Mouse (Mus musculus): ENCODE data around the gene Txndc17.
"Not testable (repeated sequence)": the region's sequence is repeated elsewhere in the genome, so short reads cannot be mapped to it uniquely, and the experiment has no call there.

The Txndc17 gene

GRCm38 (mm10) chr11:72207204-72207833 lies at the start of gene Txndc17, which contains the start of gene 4933427D14Rik:
Txndc17 (plus strand) TSS chr11:72207547.
4933427D14Rik (minus strand) TSS chr11:72207459.
- DNase-seq (ENCODE audit: low spot score): peak; percentile 91

DNA sequence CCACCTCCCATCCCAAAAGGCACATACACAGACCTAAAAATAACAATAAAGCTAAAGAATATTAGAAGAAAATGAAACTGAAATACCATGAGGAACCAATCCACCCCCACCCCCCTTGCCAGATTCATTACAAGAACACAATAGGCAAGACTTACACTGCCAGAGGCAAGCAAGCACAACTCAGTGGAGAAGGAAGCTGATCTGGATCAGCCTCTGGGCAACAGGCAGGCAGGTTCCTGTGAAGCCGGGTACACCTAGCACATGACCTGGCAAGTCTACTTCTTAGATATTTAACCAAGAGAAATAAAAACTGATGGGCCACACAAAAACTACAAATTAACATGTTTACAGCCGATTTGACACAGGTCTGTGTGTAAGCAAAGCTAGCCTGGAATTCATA lies 44.1 kb upstream of the Txndc17 start:
- DNase-seq (ENCODE audit: low spot score): no peak

DNA sequence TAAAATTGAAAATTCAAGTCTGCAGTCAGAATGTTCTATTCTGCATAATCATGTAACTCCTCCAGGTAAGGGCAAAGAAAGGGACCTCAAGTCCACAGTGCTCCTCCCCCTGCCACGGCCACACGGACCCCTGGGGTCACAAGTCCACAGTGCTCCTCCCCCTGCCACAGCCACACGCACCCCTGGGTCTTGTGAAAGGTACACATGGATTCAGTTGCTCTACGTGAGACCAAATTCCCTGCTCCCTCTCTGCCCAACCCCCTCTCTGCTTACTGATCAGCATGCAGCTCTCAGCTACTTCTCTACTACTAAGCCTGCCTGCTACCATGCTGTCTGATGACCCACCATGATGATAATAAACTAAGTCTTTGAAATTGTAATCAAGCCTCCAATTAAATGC lies 37.5 kb upstream of the Txndc17 start:
- no peak for DNase-seq (ENCODE audit: low spot score)

DNA sequence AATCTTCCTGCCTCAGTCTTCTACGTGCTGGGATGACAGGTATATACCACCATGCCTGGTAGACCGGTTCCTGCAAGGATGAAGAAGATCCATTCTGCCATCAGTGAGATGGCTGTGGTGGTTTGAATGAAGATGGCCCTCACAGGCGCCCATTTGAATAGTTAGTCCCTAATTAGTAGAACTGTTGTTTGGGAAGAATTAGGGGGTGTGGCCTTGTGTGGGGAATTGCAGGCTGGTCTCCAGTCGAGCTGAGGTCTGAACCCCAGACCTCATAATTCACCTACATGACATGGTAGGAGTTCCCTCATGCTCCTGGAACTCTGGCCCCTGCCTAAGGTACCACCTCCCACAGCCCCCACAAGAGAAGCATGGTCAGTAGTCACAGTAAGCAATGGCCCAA lies 35.4 kb upstream of the Txndc17 start:
- DNase-seq (ENCODE audit: low spot score): not testable (repeated sequence)

GRCm38 (mm10) chr11:72173506-72173905 lies 33.8 kb upstream of the Txndc17 start:
- DNase-seq (ENCODE audit: low spot score): no peak

- DNase-seq (ENCODE audit: low spot score): no peak
Observed at GRCm38 (mm10) chr11:72174721-72175120, 32.6 kb upstream of the Txndc17 start.

DNA sequence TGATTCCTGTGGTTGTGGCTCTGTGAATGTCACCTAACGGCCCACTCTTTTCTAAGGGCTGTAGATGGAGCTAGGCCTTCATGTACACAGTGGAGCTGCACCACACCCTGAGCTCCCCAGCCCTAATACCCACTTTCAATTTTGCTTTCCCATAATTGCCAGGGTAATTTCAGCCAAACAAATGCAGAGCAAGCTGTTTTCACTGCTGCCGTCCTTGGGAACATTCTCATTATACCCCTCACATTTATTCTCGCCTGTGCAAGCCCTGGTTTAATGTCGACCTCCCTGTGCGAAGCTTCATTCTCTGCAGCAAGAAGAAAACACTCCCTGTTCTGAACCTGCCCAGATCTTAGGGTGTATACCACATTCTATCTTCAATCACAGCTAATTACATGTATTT lies 31.4 kb upstream of the Txndc17 start:
- no peak for DNase-seq (ENCODE audit: low spot score)

GRCm38 (mm10) chr11:72176553-72176952 lies 30.8 kb upstream of the Txndc17 start:
- DNase-seq (ENCODE audit: low spot score): peak; percentile 52

- DNase-seq (ENCODE audit: low spot score): no peak
Observed at GRCm38 (mm10) chr11:72180556-72180955, 26.8 kb upstream of the Txndc17 start.

DNA sequence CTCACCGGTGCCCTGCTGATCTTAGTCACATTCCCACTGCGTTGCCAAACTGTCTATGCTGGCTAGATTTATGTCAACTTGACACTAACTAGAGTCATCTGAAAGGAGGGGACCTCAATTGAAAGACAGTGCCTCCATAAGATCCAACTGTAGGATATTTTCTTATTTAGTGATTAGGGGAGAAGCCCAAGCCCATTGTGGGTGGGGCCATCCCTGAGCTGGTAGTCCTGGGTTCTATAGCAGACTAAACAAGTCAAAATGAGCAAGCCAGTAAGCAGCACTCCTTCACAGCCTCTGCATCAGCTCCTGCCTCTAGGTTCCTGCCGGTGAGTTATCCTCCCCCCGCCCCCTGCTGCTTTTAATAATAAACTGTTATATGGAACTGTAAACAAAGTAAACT lies 26.2 kb upstream of the Txndc17 start:
- DNase-seq (ENCODE audit: low spot score): no peak

- DNase-seq (ENCODE audit: low spot score): no peak
Observed at GRCm38 (mm10) chr11:72184252-72184651, 23.1 kb upstream of the Txndc17 start.

- DNase-seq (ENCODE audit: low spot score): no peak
Observed at GRCm38 (mm10) chr11:72190857-72191256, 16.5 kb upstream of the Txndc17 start.

- no peak for DNase-seq (ENCODE audit: low spot score)
Observed at GRCm38 (mm10) chr11:72194259-72194658, 13.1 kb upstream of the Txndc17 start.

DNA sequence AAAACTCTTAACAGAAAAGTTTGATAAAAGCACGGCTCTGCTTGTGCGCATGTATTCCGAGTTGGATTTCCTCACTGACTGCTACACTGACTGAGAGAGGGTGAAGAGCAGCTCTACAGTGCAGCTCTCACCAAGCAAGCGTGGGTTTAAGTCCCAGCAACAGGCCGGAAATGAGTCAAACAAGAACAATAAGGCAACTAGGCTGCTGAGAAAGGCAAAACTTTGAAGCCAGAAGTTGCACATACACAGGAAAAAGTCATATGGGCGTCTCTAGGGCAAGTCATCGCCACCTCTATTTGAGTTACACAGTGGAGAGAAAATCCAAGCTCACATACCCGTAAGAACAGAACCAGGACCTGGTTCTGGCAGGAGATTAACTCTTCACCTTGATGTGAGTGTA lies 10.8 kb upstream of the Txndc17 start:
- DNase-seq (ENCODE audit: low spot score): no peak

DNA sequence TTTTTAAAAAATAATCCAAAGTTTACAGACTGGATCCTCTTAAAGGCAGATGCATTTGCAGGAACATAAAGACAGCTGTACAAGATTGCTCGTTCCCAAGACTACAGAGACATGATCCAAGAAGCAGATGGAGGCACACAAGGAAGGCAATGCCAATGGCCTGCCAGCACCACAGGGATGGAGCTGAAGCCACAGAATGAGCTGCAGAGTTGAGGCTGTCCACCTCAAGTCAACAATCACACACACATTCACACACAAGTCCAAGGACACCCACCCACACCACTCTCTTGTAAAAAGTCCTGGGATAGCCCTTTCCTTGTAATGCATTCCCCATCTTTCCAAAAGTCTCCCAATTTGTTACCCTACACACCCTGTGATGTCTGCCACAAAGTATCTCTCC lies 3.9 kb upstream of the Txndc17 start:
- DNase-seq (ENCODE audit: low spot score): no peak

GRCm38 (mm10) chr11:72205256-72205655 lies 2.1 kb upstream of the Txndc17 start:
- no peak for DNase-seq (ENCODE audit: low spot score)

- DNase-seq (ENCODE audit: low spot score): peak; percentile 53
Observed at GRCm38 (mm10) chr11:72206341-72207203, 775 bp upstream of the Txndc17 start, which contains the start of gene Gm43951. Gm43951 (minus strand) TSS chr11:72206840.

DNA sequence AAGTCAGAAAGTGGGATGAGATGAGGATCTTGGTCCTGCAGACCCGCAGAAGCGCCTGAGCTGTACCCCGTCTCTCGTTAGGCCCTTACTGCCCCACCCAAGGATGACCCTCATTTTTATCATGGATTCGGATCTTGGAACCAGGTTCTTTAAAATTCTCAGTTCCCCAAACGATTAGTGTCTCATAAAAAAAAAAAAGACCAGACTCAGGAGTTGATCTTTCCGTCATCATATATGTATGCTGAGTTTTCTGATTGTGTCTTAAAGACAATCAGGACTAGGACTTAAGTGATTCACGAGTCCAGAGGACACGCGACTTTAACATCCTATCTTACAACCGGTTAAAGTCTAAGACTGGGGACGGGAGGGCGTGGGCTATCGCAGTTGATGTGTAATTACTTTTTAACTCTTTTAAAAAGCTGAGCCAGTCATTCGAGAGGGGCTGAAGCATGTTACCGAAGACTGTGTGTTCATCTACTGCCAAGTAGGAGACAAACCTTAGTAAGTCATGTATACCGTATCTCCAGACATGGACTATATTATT lies 559 bp downstream of the Txndc17 start:
- no peak for DNase-seq (ENCODE audit: low spot score)

DNA sequence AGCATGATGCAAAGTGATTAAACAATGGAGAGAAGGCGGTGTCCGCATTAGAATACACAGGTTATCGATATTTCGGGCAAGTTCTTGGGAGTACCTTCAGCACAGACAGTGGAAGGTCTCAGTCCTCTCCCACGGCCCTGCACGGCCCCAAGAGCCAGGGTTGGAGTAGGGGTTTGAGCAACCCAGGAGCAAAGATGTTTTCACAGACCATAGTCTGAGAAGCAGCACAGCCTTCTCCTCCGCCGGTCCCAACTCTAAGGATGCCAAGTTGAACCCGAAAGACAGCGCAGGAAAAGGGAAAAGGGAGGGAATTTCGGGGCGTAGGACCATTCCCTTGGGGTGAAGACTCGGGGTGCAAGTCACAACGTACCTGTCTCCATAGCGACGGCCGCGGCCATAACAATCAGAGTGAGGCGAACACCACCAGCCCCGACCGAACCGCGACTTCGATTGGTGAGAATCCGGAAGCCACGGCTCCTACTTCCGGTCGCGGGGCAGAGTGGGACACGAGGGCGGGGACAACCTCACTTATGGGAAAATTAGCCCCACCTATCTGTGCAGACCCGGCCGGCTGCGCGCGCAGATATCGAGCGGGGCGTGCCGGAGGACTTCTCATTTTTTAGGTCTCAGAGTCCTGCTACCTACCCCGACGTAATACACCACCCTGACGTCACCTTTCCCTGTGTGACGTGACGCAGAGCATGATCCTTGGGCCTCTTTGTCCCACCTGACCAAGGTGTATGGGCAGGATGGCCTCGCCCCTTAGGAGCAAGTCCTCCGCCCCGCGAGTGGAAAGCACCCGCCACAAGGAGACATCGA lies 7.5 kb downstream of the Txndc17 start:
- DNase-seq (ENCODE audit: low spot score): peak; percentile 98

DNA sequence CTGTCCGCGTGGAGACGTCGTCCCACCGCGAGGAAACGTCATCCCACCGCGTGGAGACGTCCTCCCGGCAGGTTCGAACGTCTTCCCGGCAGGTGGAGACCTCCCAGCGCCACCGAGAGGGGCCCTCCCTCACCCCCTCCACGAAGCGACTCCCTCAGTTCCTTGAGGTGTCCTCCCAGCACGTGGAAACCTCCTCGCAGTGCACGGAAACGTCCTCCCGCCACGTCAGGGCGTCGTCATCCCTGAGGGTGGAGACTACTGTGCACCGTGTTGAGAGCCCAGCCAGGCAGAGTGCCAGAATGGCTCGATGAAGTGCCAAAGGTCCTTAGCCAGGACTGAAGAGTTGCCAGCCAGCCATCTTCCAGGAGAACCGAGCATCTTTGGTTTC lies 8.1 kb downstream of the Txndc17 start, which contains the start of gene Med31:
Gene Med31, minus strand, starts transcription at position 183 of the 388 bp plus-strand sequence.
- peak; percentile 63 for DNase-seq (ENCODE audit: low spot score)

DNA sequence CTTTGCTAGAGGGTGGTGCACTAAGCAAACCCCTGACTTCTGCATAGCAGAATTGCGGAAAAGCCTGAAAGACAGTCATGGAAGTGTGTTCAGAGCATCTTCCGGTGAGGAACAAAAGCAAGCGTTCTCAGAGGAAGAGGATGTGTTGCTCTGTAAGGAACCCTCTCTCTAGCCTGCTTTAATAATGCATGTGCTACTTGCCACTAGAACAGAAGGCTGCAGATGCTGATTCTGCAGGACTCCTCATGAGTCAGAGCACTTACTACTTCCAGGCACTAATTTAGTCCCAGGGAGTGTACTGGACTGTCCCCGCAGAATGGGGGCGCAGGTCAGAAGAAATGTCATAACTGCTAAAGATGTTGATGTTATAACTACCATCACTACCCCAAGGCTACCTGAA lies 9.8 kb downstream of the Txndc17 start:
- no peak for DNase-seq (ENCODE audit: low spot score)

DNA sequence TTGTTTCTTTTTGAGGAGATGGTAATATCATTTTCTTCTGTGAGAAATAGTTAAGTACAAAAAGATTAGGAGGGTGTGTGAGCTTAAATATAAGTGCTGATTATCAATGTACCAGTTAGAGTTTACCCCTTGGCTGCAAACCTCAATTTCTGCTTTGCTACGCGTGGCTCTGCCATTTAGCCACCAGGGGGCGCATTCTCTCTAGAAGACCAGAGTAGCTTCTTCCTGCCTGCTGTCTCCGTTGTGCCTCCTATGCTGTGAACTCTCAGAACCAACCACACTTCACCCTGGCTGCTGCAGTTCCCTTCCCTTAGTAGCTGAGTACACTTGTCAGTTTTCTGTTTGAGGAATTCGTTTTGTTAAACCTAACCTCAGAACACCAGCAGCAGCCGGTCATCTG lies 13.9 kb downstream of the Txndc17 start:
- DNase-seq (ENCODE audit: low spot score): peak; percentile 90
